Mouse (Mus musculus): ENCODE data around the gene Abcb4. TPM values are rescaled to one million over a fixed set of nuclear protein-coding genes. Genes with fewer than 3 reads are reported as not detected.
"Not testable (repeated sequence)": the region's sequence is repeated elsewhere in the genome, so short reads cannot be mapped to it uniquely, and the experiment has no call there.

Gene Abcb4
- total RNA-seq, 1 experiment from 2014 or later = 110 TPM

DNA sequence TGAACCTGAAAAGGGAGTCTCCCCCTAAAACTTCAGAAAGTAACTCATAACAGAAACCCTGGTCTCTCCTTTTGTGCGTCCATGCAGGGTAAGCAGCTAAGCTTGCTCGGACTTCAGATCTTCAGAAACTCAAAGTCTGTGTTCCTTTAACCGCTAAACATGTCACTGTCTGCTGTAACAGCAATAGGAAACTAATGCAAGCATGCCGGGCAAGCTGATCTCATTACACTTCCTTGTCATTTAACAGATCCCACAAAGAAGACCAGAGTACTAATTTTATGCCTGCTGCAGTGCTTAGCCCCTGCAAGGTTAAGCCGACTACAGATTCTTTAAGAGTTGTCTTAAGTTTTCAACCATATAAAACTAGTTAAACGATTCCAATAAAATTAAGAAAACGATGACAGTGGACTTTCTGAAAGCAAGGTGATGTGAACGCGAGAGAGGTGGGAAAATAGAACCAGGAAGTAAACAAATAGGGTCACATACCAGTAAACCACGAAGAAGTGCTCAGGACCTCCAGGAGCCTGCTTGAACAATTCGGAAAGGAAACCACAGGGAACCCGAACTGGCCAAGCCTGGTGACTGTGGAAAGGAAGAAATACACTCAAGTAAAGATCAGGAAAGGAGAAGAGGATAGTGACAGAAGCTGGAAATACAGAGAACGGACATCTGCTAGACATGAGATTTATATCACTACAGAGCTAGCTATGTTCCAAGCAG, 102.6 kb downstream of the Abcb4 start:
- peak; percentile 30 for ATAC-seq (replicated peaks; ENCODE audit: low read depth, poor library complexity, severe bottlenecking)

GRCm38 (mm10) chr5:8996686-8997512, 103.4 kb downstream of the Abcb4 start, which contains the start of gene Crot:
Gene Crot (minus strand): TSS chr5:8997324.
- ATAC-seq (replicated peaks; ENCODE audit: low read depth, poor library complexity, severe bottlenecking) = peak; percentile 93

DNA sequence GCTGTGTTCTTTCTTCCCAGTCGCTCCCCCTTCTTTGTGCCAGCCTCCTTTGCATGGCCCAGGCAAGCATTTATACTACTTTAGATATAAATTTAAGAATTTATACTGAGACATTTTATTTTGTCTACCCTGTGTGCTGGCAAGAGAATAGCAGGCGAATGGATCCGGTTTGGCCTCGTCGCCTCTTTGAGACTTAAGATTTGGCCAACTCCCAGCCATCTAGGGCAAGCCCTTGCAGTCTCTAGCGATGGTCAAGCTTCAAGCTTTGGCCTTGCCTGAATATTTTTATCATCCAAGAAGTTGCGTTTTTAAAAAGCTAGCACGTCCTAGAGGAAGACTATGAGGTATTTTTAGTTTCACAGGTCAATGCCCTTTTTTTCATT, 104.0 kb downstream of the Abcb4 start:
- ATAC-seq (replicated peaks; ENCODE audit: low read depth, poor library complexity, severe bottlenecking) = no peak

- ATAC-seq (replicated peaks; ENCODE audit: low read depth, poor library complexity, severe bottlenecking) = no peak
Observed at GRCm38 (mm10) chr5:8999108-8999507, 105.6 kb downstream of the Abcb4 start.

- ATAC-seq (replicated peaks; ENCODE audit: low read depth, poor library complexity, severe bottlenecking) = not testable (repeated sequence)
Observed at GRCm38 (mm10) chr5:9000006-9000405, 106.5 kb downstream of the Abcb4 start.

DNA sequence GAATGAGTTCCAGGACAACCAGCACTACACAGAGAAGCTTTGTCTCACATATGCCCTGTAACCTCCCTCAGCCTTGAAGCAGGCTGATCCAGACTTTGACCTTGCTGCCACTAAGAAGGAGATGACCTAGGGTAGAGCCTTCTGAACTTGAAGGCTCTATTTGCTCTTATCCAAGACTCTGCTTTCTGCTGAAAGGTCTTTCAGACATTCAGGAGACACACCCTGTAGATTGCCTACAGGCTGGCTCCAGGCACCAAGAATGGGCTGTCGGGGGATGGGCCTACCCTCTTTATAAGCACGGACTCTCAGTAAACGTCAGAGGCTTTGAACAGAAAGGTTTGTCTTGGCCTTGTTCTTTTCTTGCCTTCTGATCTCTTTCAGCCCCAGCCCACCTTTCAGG, 113.1 kb downstream of the Abcb4 start:
- ATAC-seq (replicated peaks; ENCODE audit: low read depth, poor library complexity, severe bottlenecking) = not testable (repeated sequence)

Other genes with a start within 250 kb of the Abcb4 start
- 0.15 and 0.87 TPM in 2 replicates for gene Abcb1a, start 233.6 kb upstream of the Abcb4 start, total RNA-seq (2017)
- gene Abcb1b, start 95.6 kb upstream of the Abcb4 start, total RNA-seq (2017) = 39.9 and 43.0 TPM in 2 replicates
- gene Crot, start 103.6 kb downstream of the Abcb4 start, total RNA-seq (2017) = 44.1 and 51.0 TPM in 2 replicates
- 5.8 and 13.2 TPM in 2 replicates for gene Tmem243, start 207.0 kb downstream of the Abcb4 start, total RNA-seq (2017)

All from common myeloid progenitor, adult 5-6 weeks (primary cell).